Mouse (Mus musculus) layer of hippocampus, adult 8-10 months (tissue): ENCODE measurements at regions not wholly inside any gene's neighbourhood (a gene's known extent, or its start where the extent isn't known, plus 50 kb on each side); places are given as distances from the start of the nearest gene placed in this dataset.

Experiments
- DNase-seq, 2 experiments: peaks; one replicate each; pipeline ENCODE4 v3.0.0; 2022; ENCODE audit warnings: low spot score in 2 of 2

DNA sequence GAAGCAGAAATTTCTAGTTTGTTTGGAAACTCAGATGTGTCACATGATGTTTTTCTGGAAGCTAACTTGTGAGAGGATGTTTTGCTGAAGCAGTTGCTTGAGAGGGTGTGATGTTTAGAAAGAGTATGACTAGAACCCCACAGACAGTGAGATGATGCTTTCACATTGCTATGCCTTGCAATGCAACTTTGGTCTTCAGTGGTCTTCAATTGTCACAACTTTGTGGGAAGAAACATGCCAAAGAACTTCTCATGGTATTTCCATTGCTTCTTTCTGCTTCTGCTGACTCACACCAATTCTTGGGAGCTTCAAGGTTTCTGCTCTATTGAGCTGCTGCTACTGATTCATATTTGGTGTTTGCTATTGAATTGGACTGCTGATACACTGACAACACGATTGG lies 365.3 kb upstream of the Tmem229a start:
- DNase-seq, result no peak

- DNase-seq, result no peak
These were observed 364.3 kb upstream of the Tmem229a start for GRCm38 (mm10) chr6:25320291-25320844.

GRCm38 (mm10) chr6:25307471-25307870 lies 351.4 kb upstream of the Tmem229a start:
- DNase-seq, result no peak

DNA sequence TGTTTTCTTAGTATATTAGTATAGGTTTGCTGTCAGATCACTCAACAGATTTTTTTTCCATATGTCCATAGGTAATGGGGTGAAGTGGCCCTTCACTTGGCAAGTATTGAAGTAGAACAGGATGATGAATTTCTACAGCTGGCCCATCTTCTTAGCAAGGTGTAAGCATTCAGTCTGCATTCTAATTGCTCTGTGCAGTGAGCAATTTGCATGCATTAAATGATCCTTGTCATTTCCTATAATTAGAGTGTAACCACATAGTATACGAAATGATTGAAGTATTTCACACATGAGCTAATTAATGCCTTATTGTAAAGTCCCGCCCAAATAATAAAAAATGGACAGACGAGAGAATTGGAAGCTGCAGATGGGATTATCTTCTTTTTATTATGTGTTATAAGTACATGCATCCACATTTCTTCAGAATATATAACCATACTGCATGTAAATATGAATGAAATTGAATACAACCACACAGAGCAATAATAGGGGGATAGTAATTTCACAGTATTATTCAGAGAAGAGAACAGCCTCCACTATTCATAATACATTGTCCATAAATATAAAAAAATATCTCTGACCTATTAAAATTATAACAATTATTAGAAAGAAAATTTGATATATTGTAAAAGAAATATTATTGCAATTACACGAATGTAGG lies 348.9 kb upstream of the Tmem229a start:
- no peak for DNase-seq

DNA sequence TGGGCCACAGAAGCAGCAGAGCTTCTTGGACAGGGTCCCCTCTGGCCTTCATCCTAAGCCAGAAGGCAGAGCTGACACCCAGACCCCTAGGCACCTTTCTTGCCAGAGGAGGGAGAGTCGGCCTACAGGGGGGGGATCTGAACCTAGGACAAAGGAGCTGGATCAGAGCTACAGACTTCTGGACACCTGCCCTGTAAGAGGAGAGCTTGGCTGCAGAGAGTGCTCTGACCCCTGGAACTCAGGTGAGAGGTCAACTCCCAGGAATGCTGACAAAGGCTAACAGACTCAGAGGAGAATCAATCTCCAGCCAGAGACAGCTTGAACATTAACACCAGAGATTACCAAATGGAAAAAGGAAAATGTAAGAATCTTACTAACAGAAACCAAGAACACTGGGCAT lies 335.5 kb upstream of the Tmem229a start:
- DNase-seq, result no peak

- no peak for DNase-seq
These were observed 331.5 kb upstream of the Tmem229a start for GRCm38 (mm10) chr6:25287591-25287990.

DNA sequence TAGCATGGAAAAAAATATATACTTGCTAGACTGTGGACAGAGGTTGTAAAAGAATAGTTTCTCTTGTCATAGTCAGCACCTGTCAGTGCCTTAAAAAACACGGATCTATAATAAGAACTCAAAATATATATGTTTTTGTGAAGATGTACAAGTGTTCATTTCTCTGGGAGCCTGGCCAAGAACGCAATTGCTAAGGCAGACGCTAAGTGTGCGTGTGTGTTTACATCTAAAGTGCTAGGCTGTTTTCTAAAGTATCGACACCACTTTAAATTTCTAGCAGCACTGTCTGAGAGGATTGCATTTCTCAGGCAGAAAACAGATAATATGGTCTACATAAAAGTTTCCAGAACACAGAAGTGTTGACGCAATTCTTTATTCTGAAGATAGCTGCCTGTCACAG lies 330.2 kb upstream of the Tmem229a start:
- no peak for DNase-seq

- DNase-seq, result no peak
These were observed 322.4 kb upstream of the Tmem229a start for GRCm38 (mm10) chr6:25278509-25278908.

DNA sequence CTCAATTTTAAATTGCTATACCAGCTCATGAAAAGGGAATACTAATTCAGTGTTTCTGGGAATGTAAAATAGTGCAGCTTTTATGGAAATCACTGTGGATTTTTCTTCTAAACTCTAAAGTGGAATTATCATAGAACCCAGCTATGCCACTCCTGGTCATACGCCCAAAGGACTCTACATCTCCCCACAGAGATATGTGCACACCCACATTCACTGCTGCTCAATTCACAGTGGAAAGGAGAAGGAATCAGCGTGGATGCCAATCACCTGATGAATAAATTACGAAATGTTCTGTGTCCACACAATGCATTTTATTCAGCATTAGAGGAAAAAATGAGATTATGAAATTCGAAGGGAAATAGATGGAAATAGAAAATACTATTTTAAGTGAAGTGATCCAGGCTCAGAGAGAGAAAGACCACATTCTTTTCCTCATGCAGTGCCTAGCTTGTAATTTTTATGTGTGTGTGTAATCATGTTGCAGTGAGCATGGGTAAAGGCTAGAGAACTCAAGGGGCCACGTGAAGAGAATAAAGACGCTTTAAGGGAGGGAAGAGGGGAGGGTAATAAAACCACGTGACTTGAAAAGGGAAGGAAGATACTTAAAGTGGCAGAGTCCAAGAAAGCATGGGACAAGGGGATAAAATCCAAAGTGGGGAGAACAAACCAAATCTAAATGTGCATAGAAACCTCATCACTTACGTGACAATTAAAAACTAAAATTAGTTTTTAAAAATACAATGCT lies 321.8 kb upstream of the Tmem229a start:
- no peak for DNase-seq

DNA sequence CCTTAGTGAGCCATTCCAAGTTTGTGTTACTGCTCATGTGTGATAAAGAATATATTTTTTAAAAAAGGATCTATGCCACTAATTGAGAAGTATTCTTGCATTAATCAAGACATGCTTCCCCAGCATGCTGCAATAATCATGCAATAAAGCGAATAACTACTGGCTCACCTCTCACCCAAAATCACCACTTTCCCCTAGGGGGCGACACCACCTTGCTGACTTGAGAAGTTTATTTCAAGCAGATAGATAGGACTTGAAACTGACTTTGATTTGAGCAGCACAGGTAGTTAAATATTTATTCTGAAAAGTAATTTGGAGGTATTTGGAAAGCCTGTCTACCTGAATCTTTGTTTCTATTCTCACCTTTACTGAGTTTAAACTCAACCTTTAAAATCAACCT lies 320.1 kb upstream of the Tmem229a start:
- peak; percentile 8 to 29 for DNase-seq

GRCm38 (mm10) chr6:25260559-25260958 lies 304.5 kb upstream of the Tmem229a start:
- no peak for DNase-seq

DNA sequence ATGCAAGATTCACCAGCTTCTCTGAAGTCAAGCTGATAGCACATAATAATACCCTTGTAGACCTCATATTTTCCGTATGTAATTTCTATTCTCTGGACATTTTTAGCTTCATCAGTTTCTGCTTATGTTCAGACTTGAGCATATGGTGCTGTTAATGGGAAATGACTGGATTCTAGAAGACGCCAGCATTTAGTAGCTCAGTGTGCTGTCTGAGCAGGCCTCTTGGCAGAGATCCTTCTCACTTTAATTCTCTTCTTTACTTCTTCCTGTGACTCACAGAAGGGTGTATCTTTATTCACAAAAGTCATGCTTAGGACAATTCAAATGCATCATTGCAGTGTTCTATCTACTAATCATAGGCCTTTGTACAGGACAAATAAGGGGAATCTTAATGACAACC lies 299.7 kb upstream of the Tmem229a start:
- DNase-seq, result no peak

GRCm38 (mm10) chr6:25237021-25237420 lies 280.9 kb upstream of the Tmem229a start:
- DNase-seq, result no peak

- DNase-seq, result no peak
These were observed 280.5 kb upstream of the Tmem229a start for GRCm38 (mm10) chr6:25236616-25237015.
